Mouse (Mus musculus) lung, adult 2 months (tissue): ENCODE data around the gene Colca2.

Experiments
- CTCF ChIP-seq: fragments of 200-500 bp; IDR thresholded peaks from 2 replicates; pipeline ENCODE4 v1.5.1; 2011; ENCODE audit warnings: mild to moderate bottlenecking, low read length, control low read depth; ENCODE audit not compliant: insufficient read depth
- POLR2A ChIP-seq: fragments of 200-500 bp; IDR thresholded peaks from 2 replicates; pipeline ENCODE4 v1.6.1; 2011; ENCODE audit warnings: low read depth, mild to moderate bottlenecking, control low read depth, low read length, borderline replicate concordance; ENCODE audit errors: extremely low read depth

GRCm38 (mm10) chr9:51317322-51317721 lies 39.0 kb upstream of the Colca2 start:
- TF ChIP-seq CTCF: no peak
- TF ChIP-seq POLR2A: no peak
